Mouse (Mus musculus) kidney, embryonic 16.5 days (tissue): ENCODE measurements around the gene Cep170. TPM values are rescaled to one million over a fixed set of nuclear protein-coding genes. Genes with fewer than 3 reads are reported as not detected.
"Not testable (repeated sequence)": the region's sequence is repeated elsewhere in the genome, so short reads cannot be mapped to it uniquely, and the experiment has no call there.

Source experiments
- ATAC-seq: fragments of 200-750 bp; cut with Nextera tagmentation; 2 replicates; pipeline ENCODE4 v1.8.0; 2017; ENCODE audit warnings: moderate TSS enrichment; ENCODE audit not compliant: low FRiP score, low TSS enrichment
- H3K27ac ChIP-seq: fragments of 300-500 bp; sonication (generic); 2 replicates; pipeline ENCODE4 v1.5.1; 2014; ENCODE audit warnings: low read length
- H3K27me3 ChIP-seq: fragments of 300-500 bp; sonication (generic); 2 replicates; pipeline ENCODE4 v1.6.1; 2014; ENCODE audit warnings: low read length, control low read depth, mixed read lengths; ENCODE audit not compliant: insufficient read depth
- H3K36me3 ChIP-seq: fragments of 300-500 bp; sonication (generic); 2 replicates; pipeline ENCODE4 v1.6.1; 2014; ENCODE audit warnings: low read length, control low read depth, mixed read lengths; ENCODE audit not compliant: insufficient read depth
- H3K4me1 ChIP-seq: fragments of 300-500 bp; sonication (generic); 2 replicates; pipeline ENCODE4 v1.6.1; 2014; ENCODE audit warnings: low read length, control low read depth, mixed read lengths; ENCODE audit not compliant: insufficient read depth
- H3K4me2 ChIP-seq: fragments of 300-500 bp; sonication (generic); replicated peaks from 2 replicates; pipeline ENCODE4 v1.6.1; 2014; ENCODE audit warnings: low read depth, low read length
- H3K4me3 ChIP-seq: fragments of 300-500 bp; sonication (generic); 2 replicates; pipeline ENCODE4 v1.5.1; 2014; ENCODE audit warnings: mild to moderate bottlenecking, low read length
- H3K9ac ChIP-seq: fragments of 300-500 bp; sonication (generic); replicated peaks from 2 replicates; pipeline ENCODE4 v1.6.1; 2014; ENCODE audit warnings: low read length
- H3K9me3 ChIP-seq: fragments of 300-500 bp; sonication (generic); 2 replicates; pipeline ENCODE4 v1.6.1; 2016; ENCODE audit warnings: low read length, control low read depth
- WGBS: fragments of 180-500 bp; shearing (Covaris S2); extraction: QIAGEN DNeasy Blood & Tissue Kit; methylation state at CpG from one replicate; pipeline ENCODE4 v1.1.7; 2014; 5-methylcytosine and 5-hydroxymethylcytosine counted together
- polyA plus RNA-seq: library from polyadenylated mRNA; unstranded; fragments of >200 nt; fragmentation: Nextera tagmentation; extraction: Ambion mirVana; gene quantifications from 2 replicates; pipeline ENCODE4 v1.2.1, GENCODE M21; 2015

Gene Cep170
- polyA plus RNA-seq, 1 experiment from 2014 or later: 14.6 TPM

DNA sequence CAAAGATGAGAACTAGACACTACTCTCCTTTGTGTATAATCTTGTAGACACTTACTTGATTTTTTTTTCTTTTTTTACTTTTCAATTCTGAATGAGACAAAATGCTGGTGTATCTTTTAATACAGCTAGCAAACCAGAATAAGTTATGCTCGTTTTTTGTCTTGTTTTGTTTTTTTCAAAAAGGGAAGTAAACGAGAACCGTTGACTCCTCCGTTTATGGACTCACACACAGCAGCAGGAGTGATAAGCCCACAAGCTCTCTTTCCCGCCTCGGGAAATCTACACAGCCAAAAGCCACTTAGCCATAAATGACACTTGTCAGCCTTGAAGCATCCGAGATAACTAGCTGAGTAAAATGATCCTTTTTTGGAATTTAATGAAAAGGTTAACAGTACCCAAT lies 22.7 kb upstream of the Cep170 start:
- H3K4me1 ChIP-seq, H3K4me3 ChIP-seq, H3K27ac ChIP-seq, H3K27me3 ChIP-seq, ATAC-seq, H3K4me2 ChIP-seq, H3K9ac ChIP-seq, H3K9me3 ChIP-seq, H3K36me3 ChIP-seq: not testable (repeated sequence)
- 55% methylated on average over 7 of the region's 7 CpGs for WGBS

DNA sequence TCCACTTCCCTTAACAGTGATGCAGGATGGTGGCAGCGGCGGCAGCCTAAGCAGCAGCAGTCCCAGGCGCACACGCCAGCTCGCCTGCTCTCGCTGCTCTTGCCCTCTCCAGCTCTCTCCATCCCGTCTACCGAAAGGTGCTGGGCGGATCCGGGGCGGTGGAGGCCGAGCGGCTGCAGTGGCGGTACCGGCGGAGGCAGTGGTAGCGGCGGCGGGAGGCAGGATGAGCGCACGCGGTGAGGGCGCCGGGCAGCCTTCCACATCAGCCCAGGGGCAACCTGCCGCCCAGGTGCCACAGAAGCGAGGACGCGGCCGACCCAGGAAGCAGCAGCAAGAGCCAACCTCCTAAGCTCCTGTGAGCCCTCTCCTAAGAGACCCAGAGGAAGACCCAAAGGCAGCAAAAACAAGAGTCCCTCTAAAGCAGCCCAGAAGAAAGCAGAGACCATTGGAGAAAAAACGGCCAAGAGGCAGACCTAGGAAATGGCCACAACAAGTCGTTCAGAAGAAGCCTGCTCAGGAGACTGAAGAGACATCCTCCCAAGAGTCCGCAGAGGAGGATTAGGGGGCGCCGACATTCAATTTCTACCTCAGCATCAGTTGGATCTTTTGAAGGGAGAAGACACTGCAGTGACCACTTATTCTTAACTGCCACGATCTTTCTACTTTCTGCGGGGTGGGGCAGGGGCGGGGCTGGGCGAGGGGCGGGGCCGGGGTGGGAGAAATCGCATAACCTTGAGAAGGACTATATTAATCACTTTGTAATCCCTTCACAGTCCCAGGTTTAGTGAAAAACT lies 21.8 kb upstream of the Cep170 start:
- peak; percentile 90 for ATAC-seq
- WGBS: under 1% methylated on average over 41 of the region's 41 CpGs
- H3K9me3 ChIP-seq: no peaks in the 10 kb centered on the region

DNA sequence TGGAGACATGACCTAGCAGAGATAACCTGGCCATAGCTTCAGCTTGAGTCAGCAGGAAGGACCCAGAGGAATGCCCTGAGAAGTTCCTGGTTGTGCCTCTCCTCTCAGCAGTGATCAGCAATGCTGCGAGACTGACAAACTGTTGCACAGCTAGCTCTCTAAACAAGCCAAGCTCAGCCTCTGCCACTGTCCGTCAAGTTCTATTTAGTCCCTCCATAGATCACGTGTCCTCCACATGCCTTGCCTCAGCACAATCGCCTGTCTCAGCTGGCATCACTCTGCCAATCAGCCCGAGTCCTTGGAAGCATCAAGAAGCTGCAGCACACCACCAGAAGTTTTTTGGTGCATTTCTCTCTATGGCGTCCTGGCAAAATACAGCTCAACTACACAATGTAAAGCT lies 21.0 kb upstream of the Cep170 start:
- H3K4me1 ChIP-seq: no peaks in the 10 kb centered on the region
- H3K4me2 ChIP-seq: peak overlapping the region; percentile 79; the same call in 1 of the 2 replicates
- no peaks in the 10 kb centered on the region for H3K36me3 ChIP-seq
- H3K9ac ChIP-seq: no peak overlapping the region
- peak; percentile 63; the same call in 1 of the 2 replicates for ATAC-seq
- WGBS: 74% methylated on average over 6 of the region's 6 CpGs
- H3K27me3 ChIP-seq: peaks cover 3% of the 10 kb centered on the region; the same call in 1 of the 2 replicates
- no peak overlapping the region for H3K27ac ChIP-seq
- no peaks in the 10 kb centered on the region for H3K9me3 ChIP-seq
- H3K4me3 ChIP-seq: no peak overlapping the region

More for the DNA sequence above, 21.8 kb upstream of the Cep170 start:
- Histone ChIP-seq H3K27ac (no peak overlapping the region), H3K4me2 (peak overlapping the region; percentile 79), H3K36me3 (peaks cover 3% of the 10 kb centered on the region; the same call in 1 of the 2 replicates), H3K27me3 (peaks cover 3% of the 10 kb centered on the region; the same call in 1 of the 2 replicates), H3K9ac (peak overlapping the region; percentile 56; the same call in 1 of the 2 replicates), H3K4me1 (no peaks in the 10 kb centered on the region), H3K4me3 (peak overlapping the region; percentile 47)

DNA sequence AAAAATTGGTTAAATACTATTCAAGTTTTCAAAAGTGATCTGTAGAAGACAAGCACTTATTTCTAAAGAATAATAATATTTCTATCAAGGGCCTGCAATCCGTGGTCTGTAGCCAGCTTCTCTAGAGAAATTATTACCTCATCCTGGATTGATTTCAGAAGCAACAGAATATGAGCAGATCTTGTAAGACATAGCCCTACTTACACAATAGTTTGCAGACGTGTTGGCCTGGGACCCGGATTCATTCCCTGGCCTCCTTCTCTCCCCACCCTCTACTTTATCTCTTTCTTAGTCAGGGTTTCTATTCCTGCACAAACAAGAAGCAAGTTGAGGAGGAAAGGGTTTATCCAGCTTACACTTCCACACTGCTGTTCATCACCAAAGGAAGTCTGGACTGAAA lies 20.1 kb upstream of the Cep170 start:
- Histone ChIP-seq H3K9ac (no peak overlapping the region), H3K36me3 (no peaks in the 10 kb centered on the region), H3K4me3 (no peak overlapping the region), H3K4me2 (no peak overlapping the region), H3K4me1 (no peaks in the 10 kb centered on the region), H3K27me3 (peaks cover 3% of the 10 kb centered on the region; the same call in 1 of the 2 replicates), H3K9me3 (no peaks in the 10 kb centered on the region), H3K27ac (no peak overlapping the region)
- no peak for ATAC-seq
- WGBS: 78% methylated on average over 3 of the region's 3 CpGs

DNA sequence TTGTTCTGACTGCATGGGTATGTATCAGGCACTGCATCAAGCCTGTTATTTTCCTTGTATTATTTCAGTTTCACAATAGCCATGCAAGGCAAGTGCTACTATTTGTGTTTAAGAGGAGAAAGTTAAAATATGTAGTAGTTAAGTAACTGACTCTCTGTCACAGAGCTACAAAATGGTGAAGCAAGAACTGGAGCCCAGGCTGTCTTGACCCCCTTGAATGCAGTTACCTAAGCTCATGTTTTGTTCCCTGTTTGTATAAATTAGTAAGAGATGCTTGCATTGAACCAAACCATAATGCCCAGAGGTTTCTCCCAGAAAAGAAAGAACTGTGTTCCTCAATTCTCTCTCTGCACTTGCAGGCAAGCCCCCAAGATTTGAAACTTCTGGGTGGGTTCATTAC lies 19.4 kb upstream of the Cep170 start:
- H3K9ac ChIP-seq: no peak overlapping the region
- H3K27me3 ChIP-seq: peaks cover 3% of the 10 kb centered on the region; the same call in 1 of the 2 replicates
- no peaks in the 10 kb centered on the region for H3K36me3 ChIP-seq
- H3K4me2 ChIP-seq: no peak overlapping the region
- H3K27ac ChIP-seq: no peak overlapping the region
- H3K9me3 ChIP-seq: no peaks in the 10 kb centered on the region
- ATAC-seq: no peak
- H3K4me1 ChIP-seq: no peaks in the 10 kb centered on the region
- H3K4me3 ChIP-seq: no peak overlapping the region

DNA sequence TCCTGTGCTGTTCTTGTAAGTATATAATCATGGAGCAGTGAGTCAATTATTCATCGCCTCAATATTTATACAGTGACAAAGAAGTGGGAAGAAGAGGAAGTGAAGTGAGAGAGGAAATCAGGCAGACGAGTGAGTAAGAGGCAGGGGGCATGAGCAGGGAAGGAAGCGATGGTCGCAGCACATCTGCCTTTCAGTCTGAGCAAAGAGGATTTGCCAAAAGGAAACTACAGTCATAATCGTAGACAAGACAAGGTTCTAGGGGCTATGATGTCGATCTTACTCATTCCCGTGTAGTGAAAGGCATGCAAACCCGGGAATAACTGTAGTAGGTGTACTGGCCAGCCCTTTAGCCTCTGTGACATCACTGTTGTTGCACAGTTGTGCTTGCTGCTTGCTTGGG lies 18.7 kb upstream of the Cep170 start:
- Histone ChIP-seq H3K27me3 (peaks cover 3% of the 10 kb centered on the region; the same call in 1 of the 2 replicates), H3K9ac (no peak overlapping the region), H3K9me3 (no peaks in the 10 kb centered on the region), H3K27ac (no peak overlapping the region), H3K4me2 (no peak overlapping the region), H3K4me3 (no peak overlapping the region), H3K36me3 (no peaks in the 10 kb centered on the region), H3K4me1 (no peaks in the 10 kb centered on the region)
- no peak for ATAC-seq
- WGBS: 80% methylated on average over 8 of the region's 8 CpGs

DNA sequence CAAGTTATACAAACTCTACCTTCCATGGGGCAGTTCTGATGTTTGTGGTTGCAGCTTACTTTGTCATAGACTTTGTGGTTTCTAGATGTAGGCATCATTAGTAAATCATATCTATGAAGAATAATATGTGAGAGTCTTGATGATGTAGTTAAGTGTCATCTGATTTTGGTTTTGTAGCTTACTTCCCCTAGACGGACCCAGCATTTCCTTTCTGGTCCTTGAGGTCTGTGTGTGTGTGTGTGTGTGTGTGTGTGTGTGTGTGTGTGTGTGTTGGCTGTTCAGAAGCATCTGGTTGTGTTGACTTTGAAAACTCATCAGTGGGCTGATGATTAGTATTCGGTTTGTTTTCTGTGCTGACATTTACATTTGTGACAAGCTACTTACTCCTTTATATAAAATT lies 18.2 kb upstream of the Cep170 start:
- no peak for ATAC-seq

DNA sequence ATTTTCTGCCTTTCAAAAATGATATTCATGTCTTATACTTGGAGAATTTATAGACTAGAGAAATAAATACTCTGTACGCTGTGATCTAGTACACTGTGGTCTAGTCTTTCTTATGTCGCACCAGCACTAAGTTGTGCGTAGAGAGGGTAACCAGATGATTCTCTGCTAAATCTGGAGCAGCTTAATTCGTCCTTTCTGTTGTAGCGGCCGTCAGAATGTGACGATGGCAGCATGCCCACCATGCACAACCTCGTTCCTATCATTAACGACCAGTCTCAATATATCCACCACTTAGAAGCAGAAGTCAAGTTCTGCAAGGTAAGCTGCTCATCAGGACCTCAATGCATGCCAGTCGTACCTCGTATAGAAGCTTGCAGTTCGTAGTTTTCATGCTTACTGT lies 14.8 kb upstream of the Cep170 start:
- H3K9me3 ChIP-seq: no peaks in the 10 kb centered on the region
- H3K27me3 ChIP-seq: no peaks in the 10 kb centered on the region
- no peak overlapping the region for H3K4me3 ChIP-seq
- WGBS: 92% methylated on average over 12 of the region's 12 CpGs
- no peak for ATAC-seq
- no peaks in the 10 kb centered on the region for H3K36me3 ChIP-seq
- H3K27ac ChIP-seq: no peak overlapping the region
- no peaks in the 10 kb centered on the region for H3K4me1 ChIP-seq
- H3K4me2 ChIP-seq: no peak overlapping the region
- no peak overlapping the region for H3K9ac ChIP-seq

More for the DNA sequence above, 18.2 kb upstream of the Cep170 start:
- no peaks in the 10 kb centered on the region for H3K9me3 ChIP-seq
- no peak overlapping the region for H3K9ac ChIP-seq
- H3K27ac ChIP-seq: no peak overlapping the region
- no peak overlapping the region for H3K4me3 ChIP-seq
- no peaks in the 10 kb centered on the region for H3K36me3 ChIP-seq
- no peaks in the 10 kb centered on the region for H3K4me1 ChIP-seq
- WGBS: 81% methylated on average over 2 of the region's 2 CpGs
- no peak overlapping the region for H3K4me2 ChIP-seq
- H3K27me3 ChIP-seq: peaks cover 3% of the 10 kb centered on the region; the same call in 1 of the 2 replicates

DNA sequence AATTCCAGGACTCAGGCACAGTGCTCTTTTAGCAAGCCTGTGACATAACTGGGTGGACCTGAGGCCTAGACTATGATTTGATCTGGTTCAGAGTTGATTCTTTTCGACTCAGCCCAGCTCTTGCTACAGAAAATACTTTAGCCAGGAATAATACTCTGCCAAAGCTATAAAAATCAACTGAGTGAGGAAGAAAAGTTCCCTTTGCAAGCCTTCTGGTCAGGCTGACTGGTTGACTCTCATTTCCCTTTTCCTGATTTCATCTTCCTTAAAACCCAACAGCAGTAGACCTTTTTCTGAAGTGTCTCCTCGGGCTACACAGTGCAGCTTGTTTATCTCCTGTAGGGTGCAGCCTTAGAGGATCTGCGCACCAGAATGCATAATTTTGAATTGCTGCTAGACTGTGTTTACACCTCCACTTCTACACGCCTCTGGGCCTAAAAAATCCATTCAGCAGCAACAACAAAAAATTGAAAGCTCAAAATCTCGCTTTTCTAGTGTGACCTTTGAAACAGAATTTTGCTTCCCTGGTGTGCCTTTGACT lies 14.1 kb upstream of the Cep170 start:
- Histone ChIP-seq H3K4me2 (no peak overlapping the region), H3K36me3 (no peaks in the 10 kb centered on the region), H3K27ac (no peak overlapping the region), H3K4me1 (no peaks in the 10 kb centered on the region), H3K27me3 (no peaks in the 10 kb centered on the region), H3K9ac (no peak overlapping the region), H3K4me3 (no peak overlapping the region), H3K9me3 (no peaks in the 10 kb centered on the region)
- WGBS: 74% methylated on average over 5 of the region's 5 CpGs
- ATAC-seq: no peak

DNA sequence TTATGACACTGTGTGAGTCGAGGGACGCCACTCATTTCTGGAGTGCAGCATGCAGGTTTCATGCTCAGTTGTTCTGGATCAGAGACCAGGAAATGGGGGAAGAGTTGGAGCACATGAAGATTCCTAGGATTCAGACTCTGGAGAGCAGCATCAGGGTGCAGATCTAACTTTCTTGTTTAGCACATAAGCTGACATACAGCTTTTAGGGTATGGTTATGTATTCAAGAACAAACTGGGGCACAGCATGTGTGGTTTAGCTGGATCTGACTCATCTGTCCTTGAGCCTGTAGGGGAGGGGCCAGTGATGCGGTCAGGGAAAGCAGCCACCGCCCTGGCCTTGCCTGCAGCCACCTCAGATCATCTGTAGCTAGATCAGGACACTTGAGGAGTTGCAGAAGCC lies 13.5 kb upstream of the Cep170 start:
- Histone ChIP-seq H3K27me3 (no peaks in the 10 kb centered on the region), H3K4me3 (no peak overlapping the region), H3K9me3 (no peaks in the 10 kb centered on the region), H3K4me1 (no peaks in the 10 kb centered on the region), H3K27ac (no peak overlapping the region), H3K36me3 (no peaks in the 10 kb centered on the region), H3K9ac (no peak overlapping the region), H3K4me2 (no peak overlapping the region)
- no peak for ATAC-seq
- WGBS: 75% methylated on average over 4 of the region's 4 CpGs
